Mouse (Mus musculus) MEL (cell line): ENCODE measurements around the gene Antxr1. TPM values are rescaled to one million over a fixed set of nuclear protein-coding genes. Genes with fewer than 3 reads are reported as not detected.

Experiments used
- polyA plus RNA-seq, 2 experiments: library from polyadenylated mRNA; stranded (reverse) in 1 of 2; unstranded in 1 of 2; fragments of >175 nt in 1 of 2; fragments of >200 nt in 1 of 2; gene quantifications; 2 replicates each; pipeline versions ENCODE4 v1.2.1 to v1.2.4; 2012; ENCODE audit warnings: low replicate concordance in 2 of 2, low read depth in 1 of 2; ENCODE audit not compliant: insufficient read length in 2 of 2, insufficient read depth in 1 of 2, missing spikeins in 1 of 2
- total RNA-seq: library from RNA; depleted of rRNA; stranded (reverse); fragments of 300-350 nt; gene quantifications from 2 replicates; pipeline ENCODE4 v1.2.3, GENCODE M21; 2012; rRNA removed

Antxr1 gene
- total and polyA plus RNA-seq, 3 experiments, result 0.10 TPM; not detected in 2

Other genes with a start within 250 kb of the Antxr1 start
- not detected in 2 replicates for gene D6Ertd527e, start 231.1 kb downstream of the Antxr1 start, total RNA-seq
- under 1 TPM in 1 of 2 experiments, not detected in 1; 0.06 TPM for gene D6Ertd527e, start 231.1 kb downstream of the Antxr1 start, polyA plus RNA-seq
- not detected in 2 replicates for gene Gkn1, start 15.1 kb upstream of the Antxr1 start, total RNA-seq
- not detected for gene Gkn1, start 15.1 kb upstream of the Antxr1 start, polyA plus RNA-seq
- gene Gkn2, start 37.5 kb upstream of the Antxr1 start, total RNA-seq, result not detected in 2 replicates
- not detected for gene Gkn2, start 37.5 kb upstream of the Antxr1 start, polyA plus RNA-seq
- not detected in 2 replicates for gene Gkn3, start 53.1 kb upstream of the Antxr1 start, total RNA-seq
- under 1 TPM in 1 of 2 experiments, not detected in 1; 0.36 TPM for gene Gkn3, start 53.1 kb upstream of the Antxr1 start, polyA plus RNA-seq
- gene Bmp10, start 93.2 kb upstream of the Antxr1 start, total RNA-seq, result not detected in 2 replicates
- not detected for gene Bmp10, start 93.2 kb upstream of the Antxr1 start, polyA plus RNA-seq
- 3.4 and 3.5 TPM in 2 replicates for gene Arhgap25, start 197.4 kb upstream of the Antxr1 start, total RNA-seq
- 1 to 10 TPM in 1 of 2 experiments, not detected in 1; 5.2 TPM for gene Arhgap25, start 197.4 kb upstream of the Antxr1 start, polyA plus RNA-seq